Mouse (Mus musculus): ENCODE results near the gene Rnase9.

Gene Rnase9

DNA sequence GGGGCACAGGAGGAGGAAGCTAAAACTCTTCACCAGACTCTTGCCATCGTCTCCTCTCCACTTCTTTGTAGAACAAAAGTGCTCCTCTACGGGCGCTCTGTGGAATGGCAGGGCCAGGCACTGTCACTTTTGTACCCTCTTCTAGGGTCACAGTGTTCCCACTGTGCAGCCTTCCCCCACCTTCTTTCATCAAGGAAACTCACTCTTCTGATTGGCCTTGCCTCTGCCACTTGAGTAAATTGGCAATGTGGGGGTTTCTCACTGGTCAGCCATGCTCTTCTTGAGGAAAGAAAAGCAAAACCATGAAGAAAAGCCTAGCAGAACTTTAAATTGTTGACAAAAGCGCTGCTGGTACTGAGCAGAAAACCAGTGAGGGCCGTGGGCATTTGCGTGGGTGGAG, at the start of gene Rnase9:
Gene Rnase9 (minus strand): TSS at position 101 of the 400 bp plus-strand sequence.
- no peak for DNase-seq (ENCODE audit: low read depth, low spot score)

- DNase-seq (ENCODE audit: low read depth, low spot score) = no peak
These were observed 48.6 kb upstream of the Rnase9 start for GRCm38 (mm10) chr14:51090077-51090781.

GRCm38 (mm10) chr14:51089674-51090076, 48.0 kb upstream of the Rnase9 start:
- DNase-seq (ENCODE audit: low read depth, low spot score) = no peak

- DNase-seq (ENCODE audit: low read depth, low spot score) = peak; percentile 96
These were observed 47.5 kb upstream of the Rnase9 start for GRCm38 (mm10) chr14:51088970-51089673.

- no peak for DNase-seq (ENCODE audit: low read depth, low spot score)
These were observed 46.7 kb upstream of the Rnase9 start for GRCm38 (mm10) chr14:51088166-51088969.

GRCm38 (mm10) chr14:51087762-51088161, 46.1 kb upstream of the Rnase9 start:
- no peak for DNase-seq (ENCODE audit: low read depth, low spot score)

DNA sequence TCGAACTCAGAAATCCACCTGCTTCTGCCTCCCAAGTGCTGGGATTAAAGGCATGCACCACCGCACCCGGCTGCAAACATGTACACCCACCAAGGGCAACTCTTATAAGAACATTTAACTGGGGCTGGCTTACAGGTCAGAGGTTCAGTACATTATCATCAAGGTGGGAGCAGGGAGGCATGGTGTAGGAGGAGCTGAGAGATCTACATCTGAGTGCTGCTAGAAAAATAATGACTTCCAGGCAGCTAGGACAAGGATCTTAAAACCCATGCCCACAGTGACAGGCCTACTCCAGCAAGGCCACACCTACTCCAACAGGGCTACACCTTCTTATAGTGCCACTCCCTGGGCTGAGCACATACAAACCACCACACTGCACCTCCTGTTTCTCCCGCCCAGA, 44.2 kb upstream of the Rnase9 start:
- no peak for DNase-seq (ENCODE audit: low read depth, low spot score)

DNA sequence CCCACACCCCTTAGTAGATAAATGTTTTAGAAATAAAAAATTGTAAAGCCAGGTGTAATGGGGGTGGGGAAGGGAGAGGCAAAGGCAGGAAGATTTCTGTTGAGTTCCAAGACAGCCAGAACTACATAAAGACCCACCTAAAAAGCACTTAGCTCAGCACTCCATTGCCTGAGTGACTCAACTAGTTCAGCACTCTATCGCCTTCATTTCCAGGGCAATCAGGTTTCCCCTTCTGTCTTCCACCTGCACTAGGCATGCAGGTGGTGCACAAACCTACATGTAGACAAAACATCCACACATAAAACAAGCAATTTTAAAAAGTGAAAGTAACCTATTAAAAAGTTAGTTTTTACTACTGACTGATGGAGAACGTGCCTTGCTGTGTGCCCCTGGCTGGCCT, 43.4 kb upstream of the Rnase9 start:
- DNase-seq (ENCODE audit: low read depth, low spot score) = no peak

- no peak for DNase-seq (ENCODE audit: low read depth, low spot score)
These were observed 42.1 kb upstream of the Rnase9 start for GRCm38 (mm10) chr14:51083805-51084204.

GRCm38 (mm10) chr14:51082599-51083581, 41.2 kb upstream of the Rnase9 start:
- DNase-seq (ENCODE audit: low read depth, low spot score) = no peak

GRCm38 (mm10) chr14:51081035-51081434, 39.4 kb upstream of the Rnase9 start:
- DNase-seq (ENCODE audit: low read depth, low spot score) = no peak

- DNase-seq (ENCODE audit: low read depth, low spot score) = no peak
These were observed 37.5 kb upstream of the Rnase9 start for GRCm38 (mm10) chr14:51079180-51079579.

GRCm38 (mm10) chr14:51074335-51074734, 32.7 kb upstream of the Rnase9 start, which contains the start of gene Olfr750:
TSS of gene Olfr750 (minus strand) at chr14:51074435.
- DNase-seq (ENCODE audit: low read depth, low spot score) = no peak

DNA sequence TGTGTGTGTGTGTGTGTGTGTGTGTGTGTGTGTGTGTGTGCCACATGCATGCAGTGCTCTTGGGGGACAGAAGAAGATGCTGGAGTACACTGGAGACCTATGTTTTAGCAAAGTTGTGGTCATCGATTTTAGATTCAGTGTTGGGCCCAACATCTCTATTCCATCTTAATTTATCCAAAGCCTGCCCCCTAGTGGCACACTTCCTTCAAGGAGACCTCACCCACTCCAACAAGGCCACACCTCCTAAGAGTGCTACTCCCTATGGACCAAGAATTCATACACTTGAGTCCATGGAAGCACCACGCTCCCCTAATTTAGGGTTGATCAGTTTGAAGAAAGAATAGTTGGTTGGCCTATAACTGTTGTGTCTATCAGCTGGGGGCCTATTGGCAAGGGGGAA, 27.9 kb upstream of the Rnase9 start:
- DNase-seq (ENCODE audit: low read depth, low spot score) = no peak

DNA sequence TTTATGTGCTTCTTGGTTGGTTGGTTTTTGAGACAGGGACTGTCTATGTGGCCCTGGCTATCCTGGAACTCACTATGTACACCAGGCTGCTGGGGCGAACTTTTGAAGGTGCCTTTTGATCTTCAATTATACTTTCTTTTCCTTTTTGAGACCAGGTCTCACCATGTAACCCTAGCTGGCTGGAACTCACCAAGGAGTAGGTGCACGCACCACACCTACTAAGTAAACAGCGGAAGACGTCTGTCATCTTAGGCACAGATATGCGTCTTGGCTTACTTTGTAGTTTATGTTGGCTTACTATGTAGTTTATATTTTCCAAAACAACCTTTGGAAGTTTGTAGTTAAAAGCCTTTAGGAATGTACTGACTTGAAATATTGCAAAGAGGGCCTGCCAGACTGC, 27.3 kb upstream of the Rnase9 start:
- no peak for DNase-seq (ENCODE audit: low read depth, low spot score)

GRCm38 (mm10) chr14:51060761-51061160, 19.1 kb upstream of the Rnase9 start:
- DNase-seq (ENCODE audit: low read depth, low spot score) = no peak

DNA sequence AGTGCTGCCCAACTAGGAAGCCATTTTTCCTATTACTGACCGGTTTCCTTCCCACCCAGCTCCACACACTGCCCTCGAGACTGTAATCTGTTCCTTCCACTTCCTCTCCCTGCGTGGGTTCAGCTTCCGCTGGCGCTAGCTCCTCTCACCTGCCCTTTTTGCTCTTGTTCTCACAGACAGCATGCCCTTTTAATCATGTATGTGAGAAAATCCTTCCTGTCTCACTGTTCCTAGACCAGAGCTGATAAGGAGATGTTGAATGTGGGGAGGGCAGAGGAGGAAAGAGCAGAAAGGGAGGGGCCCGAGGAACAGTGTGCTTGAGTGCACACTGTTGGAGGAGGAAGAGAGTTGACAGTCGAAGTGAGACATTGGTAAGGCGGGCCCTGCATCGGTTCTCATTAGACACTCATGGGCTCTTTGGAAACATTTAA, 15.7 kb upstream of the Rnase9 start, which contains the start of gene Rnase12:
Gene Rnase12 (minus strand): TSS at position 261 of the 431 bp plus-strand sequence.
- DNase-seq (ENCODE audit: low read depth, low spot score) = no peak

- DNase-seq (ENCODE audit: low read depth, low spot score) = no peak
These were observed 12.9 kb upstream of the Rnase9 start for GRCm38 (mm10) chr14:51054243-51055237.

DNA sequence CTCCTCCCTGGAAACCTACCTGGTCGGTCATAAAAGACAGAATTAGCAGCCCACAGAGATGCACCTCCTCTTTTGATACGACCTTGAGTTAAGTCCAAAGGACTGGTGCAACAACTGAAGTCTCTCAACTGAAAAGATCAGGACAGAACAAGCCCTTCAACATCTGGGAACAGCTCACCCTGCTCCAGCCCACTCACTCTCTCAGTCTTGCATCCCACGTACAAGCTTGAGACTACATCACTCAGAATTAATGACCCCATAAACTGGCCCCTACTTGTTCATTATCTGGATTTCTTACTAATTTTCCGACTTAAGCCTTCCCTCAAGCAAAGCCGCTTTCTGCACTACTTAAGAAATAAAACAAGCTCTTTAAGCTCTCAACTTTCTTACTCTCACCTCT, 11.5 kb upstream of the Rnase9 start:
- DNase-seq (ENCODE audit: low read depth, low spot score) = no peak

- DNase-seq (ENCODE audit: low read depth, low spot score) = no peak
These were observed 10.3 kb upstream of the Rnase9 start for GRCm38 (mm10) chr14:51051941-51052340.

Measured in telencephalon, adult 2 months (tissue).